Mouse (Mus musculus) gastrocnemius, postnatal 4 days (tissue): ENCODE measurements around the gene Hoxc10. TPM values are rescaled to one million over a fixed set of nuclear protein-coding genes. Genes with fewer than 3 reads are reported as not detected.

Experiments
- DNase-seq, 2 experiments: peaks; one replicate each; pipeline ENCODE4 v3.0.0; 2021 to 2022; ENCODE audit warnings: low spot score in 2 of 2, mixed read lengths in 2 of 2
- microRNA-seq: library from miRNA; unstranded; fragments of <30 nt; microRNA quantifications from one replicate; pipeline ENCODE4 v1.2.0, GENCODE M21; 2021
- total RNA-seq, 2 experiments: library from RNA; stranded (reverse); gene quantifications; 2 replicates each; pipeline ENCODE4 v1.2.3; 2021

Gene Hoxc10
- total RNA-seq, 2 experiments from 2014 or later: 45.2 to 46.4 TPM

DNA sequence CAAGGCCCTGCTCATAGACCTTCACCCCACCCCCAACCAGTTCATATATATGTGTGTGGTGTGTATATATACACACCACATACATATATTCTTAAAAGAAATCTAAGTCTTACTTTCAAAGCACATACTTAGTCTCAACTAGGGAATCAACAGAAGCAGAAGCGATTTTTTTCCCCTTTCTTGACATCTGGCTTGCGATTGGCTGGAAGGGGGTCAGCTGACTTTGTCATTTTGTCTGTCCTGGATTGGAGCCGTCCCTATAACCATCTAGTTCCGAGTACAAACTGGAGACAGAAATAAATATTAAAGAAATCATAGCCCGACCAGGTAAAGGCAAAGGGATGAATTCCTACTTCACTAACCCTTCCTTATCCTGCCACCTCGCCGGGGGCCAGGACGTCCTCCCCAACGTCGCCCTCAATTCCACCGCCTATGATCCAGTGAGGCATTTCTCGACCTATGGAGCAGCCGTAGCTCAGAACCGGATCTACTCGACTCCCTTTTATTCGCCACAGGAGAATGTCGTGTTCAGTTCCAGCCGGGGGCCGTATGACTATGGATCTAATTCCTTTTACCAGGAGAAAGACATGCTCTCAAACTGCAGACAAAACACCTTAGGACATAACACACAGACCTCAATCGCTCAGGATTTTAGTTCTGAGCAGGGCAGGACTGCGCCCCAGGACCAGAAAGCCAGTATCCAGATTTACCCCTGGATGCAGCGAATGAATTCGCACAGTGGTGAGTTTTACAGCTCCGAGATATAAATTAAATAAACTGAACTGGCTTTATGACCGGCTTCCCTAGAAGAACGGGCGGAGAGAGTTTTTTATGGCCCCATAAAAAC lies 42.9 kb downstream of the Hoxc10 start:
- no peak for DNase-seq

DNA sequence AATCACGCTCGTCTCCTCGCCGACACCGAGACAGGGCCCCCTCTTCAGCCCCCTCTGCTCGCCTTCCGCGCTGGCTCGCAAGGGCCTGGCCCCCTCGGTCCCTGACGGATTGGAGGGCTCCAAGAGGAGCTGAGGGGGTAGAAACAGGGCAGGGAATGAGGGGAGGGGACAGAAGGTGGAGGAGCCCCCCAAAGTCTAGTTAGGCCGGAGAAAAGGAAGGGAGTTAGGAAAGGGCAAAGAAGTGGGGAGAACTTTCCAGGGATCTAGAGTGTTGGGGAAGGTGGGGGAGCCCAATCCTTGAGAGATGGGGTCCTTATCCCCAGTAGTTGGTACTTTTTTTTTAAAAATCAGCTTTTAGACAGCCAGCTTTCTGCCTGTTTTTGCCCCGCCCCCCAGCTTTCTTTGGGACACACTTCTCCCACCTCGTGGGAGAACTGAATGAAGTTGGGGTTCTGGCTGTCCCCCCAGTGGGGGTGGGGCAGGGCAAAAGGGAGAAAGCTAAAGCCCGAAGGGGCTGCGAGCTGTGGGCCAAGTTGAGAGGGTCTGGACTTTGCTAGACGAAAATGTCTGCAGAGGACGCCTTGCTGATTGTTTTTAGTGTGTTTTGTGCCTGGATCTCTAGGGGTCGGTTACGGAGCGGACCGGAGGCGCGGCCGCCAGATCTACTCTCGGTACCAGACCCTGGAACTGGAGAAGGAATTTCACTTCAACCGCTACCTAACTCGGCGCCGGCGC lies 43.7 kb downstream of the Hoxc10 start:
- no peak for DNase-seq

DNA sequence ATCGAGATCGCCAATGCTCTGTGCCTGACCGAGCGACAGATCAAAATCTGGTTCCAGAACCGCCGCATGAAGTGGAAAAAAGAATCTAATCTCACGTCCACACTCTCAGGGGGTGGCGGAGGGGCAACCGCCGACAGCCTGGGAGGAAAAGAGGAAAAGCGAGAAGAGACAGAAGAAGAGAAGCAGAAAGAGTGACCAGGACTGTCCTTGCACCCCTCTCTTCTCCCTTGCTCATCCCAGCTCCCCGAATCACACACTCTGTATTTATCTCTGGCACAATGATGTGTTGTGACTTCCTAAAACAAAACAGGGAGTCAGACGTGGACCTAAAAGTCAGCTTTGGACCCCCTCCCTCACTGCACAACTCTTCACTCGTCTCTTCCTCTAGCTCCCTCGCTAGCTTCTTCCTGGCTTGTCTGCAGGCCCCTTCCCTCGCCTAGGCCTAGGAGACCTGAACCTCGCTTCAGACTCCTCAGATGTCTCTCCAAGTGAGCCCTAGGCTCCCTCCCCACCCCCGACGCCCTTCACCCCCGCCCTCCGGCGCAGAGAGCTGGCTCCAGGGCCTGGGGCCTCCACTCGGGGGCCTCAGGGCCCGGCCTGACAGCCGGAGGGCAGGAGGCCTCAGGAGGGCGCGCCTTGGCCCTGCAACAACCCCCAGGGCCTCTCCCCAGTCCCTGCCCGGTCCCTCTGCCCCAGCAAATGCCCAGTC lies 44.4 kb downstream of the Hoxc10 start:
- no peak for DNase-seq

DNA sequence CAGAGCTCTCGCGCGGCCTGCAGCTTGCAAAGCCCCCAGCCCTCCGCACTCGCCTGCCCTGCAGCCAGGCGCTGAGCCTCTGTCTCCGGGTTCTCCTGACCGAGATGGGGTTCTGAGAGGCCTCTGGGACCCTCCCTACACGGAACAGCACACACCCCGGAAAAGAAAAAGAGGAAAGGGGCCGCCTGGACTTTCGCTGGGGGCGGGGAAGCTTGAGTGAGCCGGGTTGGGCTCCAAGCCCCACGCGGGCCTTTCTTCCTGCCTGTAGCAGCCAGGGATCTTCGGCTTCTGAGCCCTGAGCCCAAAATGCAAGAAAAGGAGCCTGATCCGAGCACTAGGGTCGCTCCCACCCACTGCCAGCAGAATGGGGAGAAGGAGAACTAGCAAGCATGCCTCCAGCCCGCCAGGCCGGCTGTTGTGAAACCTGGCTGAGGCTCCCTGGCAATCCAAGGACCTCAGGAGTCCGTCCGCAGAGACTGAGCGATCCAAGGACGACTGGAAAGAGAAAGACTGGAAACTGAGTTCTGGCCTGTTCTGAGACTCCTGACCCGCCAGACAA lies 45.4 kb downstream of the Hoxc10 start:
- no peak for DNase-seq

DNA sequence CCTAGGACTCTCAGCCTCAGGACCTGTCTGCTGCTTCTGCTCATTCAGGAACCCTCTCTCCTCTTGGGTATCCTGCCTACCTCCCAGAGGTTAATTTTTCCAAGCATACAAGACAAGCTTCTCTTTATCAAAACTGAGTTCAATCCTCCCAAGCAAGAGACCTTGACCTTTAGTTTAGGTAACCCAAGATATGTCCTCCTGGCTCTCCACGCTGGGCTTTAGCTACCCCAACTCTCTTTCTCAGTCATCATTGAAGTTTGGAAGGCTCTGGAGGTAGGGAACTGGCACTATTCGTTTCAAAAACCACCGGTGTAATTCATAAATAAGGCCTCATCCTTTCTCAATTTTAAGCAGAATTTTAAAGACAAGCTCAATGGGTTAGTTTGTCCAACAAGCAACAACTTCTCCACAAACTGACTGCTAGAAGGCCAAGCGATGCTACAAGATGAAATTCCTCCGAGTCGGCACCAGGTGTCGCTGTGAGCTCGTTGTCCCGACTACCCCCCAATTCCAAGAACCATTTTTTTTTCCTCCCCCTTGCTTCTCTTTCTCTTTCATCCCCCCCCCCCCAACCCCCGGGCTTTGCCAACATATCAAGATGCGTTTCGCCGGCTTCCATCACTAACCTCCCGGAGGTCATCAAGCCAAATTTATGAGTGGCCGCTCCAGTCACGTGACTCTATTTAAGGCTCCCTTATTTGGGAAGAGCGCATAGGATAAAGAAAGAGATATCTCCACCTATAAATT lies 46.8 kb downstream of the Hoxc10 start:
- peak in 1 of 2 experiments; percentile 56 for DNase-seq

DNA sequence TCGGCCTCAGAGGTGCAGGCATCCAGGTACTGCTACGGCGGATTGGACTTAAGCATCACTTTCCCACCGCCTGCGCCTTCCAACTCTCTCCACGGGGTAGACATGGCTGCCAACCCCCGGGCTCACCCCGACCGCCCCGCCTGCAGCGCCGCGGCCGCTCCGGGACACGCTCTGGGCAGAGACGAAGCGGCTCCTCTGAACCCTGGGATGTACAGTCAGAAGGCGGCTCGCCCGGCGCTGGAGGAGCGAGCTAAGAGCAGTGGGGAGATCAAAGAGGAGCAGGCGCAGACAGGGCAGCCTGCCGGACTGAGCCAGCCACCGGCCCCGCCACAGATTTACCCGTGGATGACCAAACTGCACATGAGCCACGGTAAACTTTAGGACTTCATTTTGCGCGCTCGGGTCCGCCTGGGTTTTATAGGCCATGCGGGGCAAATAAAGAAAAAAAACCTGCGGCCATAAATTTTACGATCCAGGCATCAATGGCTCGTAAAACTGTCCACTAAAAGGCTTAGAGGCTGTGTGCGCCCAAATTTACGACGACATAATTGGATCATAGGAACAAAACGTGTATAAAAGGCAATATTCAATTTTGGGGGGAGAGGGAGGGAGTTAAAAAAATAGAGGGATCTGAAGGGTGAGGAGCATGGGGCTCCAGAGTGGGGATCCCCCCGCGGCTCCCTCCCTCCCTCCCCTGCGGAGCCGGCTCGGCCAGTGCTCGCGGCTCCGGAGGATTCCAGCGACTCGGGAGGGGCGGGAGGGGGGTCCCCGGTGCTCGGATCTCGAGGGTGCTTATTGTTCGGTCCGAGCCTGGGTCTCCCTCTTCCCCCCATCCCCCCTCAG lies 47.8 kb downstream of the Hoxc10 start:
- peak in 1 of 2 experiments; percentile 59 for DNase-seq

DNA sequence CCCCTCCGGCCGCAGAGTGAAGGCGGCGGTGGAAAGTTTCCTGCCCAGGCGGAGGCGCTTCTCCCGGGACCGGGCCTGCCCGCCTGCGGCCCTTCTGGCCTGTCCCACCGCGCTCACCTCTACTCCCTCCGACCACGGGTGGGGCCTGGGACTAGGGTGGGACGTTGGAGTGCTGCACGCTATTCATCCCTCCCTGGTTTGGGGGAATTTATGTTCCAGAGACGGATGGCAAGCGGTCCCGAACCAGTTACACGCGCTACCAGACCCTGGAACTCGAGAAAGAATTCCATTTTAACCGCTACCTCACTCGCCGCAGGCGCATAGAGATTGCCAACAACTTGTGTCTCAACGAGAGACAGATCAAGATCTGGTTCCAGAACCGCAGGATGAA lies 48.4 kb downstream of the Hoxc10 start:
- no peak for DNase-seq

DNA sequence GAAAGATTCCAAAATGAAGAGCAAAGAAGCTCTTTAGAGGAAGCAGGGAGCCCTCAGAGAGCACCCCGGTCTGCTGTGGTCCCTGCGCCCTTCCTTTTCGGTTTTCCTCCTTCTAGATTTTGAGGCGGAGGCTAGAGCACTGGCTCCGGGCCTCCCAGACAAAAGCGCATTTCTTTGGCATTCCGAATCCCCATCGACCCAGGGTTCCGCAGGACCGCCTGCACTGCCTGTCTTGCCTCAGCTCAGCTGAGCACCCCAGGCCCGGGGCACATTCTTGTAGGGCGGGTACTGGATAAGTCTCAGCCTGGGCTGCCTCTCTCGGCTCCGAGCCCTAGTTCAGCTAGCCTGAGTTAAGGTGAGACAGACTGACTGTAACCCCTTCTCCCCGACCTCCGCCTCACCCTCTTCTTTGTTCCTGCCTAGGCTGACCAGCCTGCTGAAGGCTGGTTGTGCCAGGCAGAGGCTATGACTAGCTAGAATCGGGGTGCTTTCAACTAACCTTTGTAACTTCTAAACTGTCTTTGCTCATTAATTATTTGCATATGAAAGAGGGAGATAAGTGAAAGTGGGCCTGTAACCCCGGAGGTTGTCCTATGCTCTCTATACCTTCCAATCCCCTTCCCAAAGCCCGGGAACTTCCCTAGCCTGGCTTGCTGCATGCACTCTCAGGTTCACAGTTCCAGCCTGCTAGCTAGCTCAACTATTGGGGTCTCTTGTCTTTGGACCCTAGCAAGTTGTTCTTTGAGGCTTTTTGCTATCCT lies 49.0 kb downstream of the Hoxc10 start:
- no peak for DNase-seq

DNA sequence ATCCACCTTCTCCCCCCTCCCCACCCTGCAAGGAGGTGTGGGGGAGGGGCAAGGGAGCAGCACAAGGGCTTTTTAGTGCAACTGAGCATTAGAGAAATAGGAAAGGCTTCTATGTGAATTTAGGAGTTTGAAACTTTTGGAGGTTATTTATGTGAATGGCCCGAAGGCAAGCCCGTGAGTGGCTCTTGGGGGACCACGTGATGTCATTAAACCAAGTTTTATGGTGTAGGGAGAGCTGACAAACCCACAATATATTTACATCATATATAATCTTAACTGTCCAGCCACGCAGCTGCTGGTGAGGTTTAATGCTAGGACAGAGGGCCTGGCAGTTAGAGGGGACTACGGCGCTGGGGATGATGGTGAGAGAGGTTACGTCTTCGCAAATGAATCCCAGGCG lies 52.0 kb downstream of the Hoxc10 start, which contains the start of gene Hoxc4:
Hoxc4 (plus strand) TSS at position 299 of the 400 bp plus-strand sequence.
- DNase-seq: no peak

DNA sequence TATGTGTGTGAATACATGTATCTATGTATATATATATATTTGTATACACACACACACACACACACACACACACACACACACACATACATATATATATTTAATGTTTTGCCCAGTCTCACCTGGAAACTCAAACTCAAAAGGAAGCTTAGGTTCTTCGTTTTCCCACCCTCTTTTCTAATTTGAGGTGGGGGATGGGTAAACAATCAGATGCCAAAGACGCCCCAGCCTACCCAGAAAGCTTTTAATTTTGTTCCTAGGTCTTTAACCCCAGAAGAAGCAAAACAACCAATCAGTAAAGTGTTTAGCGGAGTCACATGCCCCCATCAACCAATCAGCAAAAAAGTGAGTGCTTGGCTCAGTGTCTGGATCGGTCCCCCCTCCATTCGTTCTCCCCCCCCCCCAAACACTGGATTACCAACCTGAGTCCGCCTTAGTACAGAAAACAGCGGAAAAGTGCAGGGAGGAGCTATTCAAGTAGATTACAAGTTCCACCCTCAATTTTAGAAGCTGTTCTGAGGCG lies 54.4 kb downstream of the Hoxc10 start:
- DNase-seq: no peak

Small RNA genes lying within 50 kb of the gene (microRNA-seq; reads per million reads assigned to microRNA genes)
- gene Mir196a-2: 1,027 reads per million, percentile 77 among the genes with 10 or more reads in this experiment
- 514 reads per million, percentile 68 among the genes with 10 or more reads in this experiment for gene Mir615

Other genes starting within 250 kb of the Hoxc10 start
- 10 to 100 TPM; 60.8 to 67.8 TPM for gene Calcoco1, start 244.6 kb upstream of the Hoxc10 start, total RNA-seq
- not detected for gene Hoxc13, start 45.7 kb upstream of the Hoxc10 start, total RNA-seq
- gene Hoxc12, start 30.0 kb upstream of the Hoxc10 start, total RNA-seq: not detected
- 10 to 100 TPM; 11.0 to 12.0 TPM for gene Hoxc11, start 12.4 kb upstream of the Hoxc10 start, total RNA-seq
- 1 to 10 TPM; 4.1 to 5.0 TPM for gene Hoxc5, start 647 bp downstream of the Hoxc10 start, total RNA-seq
- 1 to 10 TPM; 8.4 to 8.6 TPM for gene Hoxc9, start 9.6 kb downstream of the Hoxc10 start, total RNA-seq
- 1 to 10 TPM; 3.2 to 3.3 TPM for gene Hoxc8, start 23.8 kb downstream of the Hoxc10 start, total RNA-seq
- gene Hoxc6, start 31.5 kb downstream of the Hoxc10 start, total RNA-seq: 10 to 100 TPM; 12.7 to 12.8 TPM
- gene Hoxc4, start 52.1 kb downstream of the Hoxc10 start, total RNA-seq: 1 to 10 TPM; 6.9 to 8.2 TPM
- 10 to 100 TPM; 13.9 to 15.4 TPM for gene Smug1, start 200.3 kb downstream of the Hoxc10 start, total RNA-seq